Mouse (Mus musculus) intestine, postnatal 0 days (tissue): ENCODE results near the gene Gng3. TPM values are rescaled to one million over a fixed set of nuclear protein-coding genes. Genes with fewer than 3 reads are reported as not detected.
A peak's percentile ranks its signal among the peaks of the same experiment; 100 is the strongest.

ENCODE experiments used
- ATAC-seq: fragments of 200-750 bp; cut with Nextera tagmentation; 2 replicates; pipeline ENCODE4 v1.8.0; 2017; ENCODE audit warnings: mild to moderate bottlenecking, moderate TSS enrichment, moderate library complexity
- H3K27ac ChIP-seq: fragments of 300-500 bp; sonication (generic); 2 replicates; pipeline ENCODE4 v1.5.1; 2014; ENCODE audit warnings: mild to moderate bottlenecking, low read depth, low read length, moderate library complexity
- H3K27me3 ChIP-seq: fragments of 300-500 bp; sonication (generic); replicated peaks from 2 replicates; pipeline ENCODE4 v1.6.1; 2014; ENCODE audit warnings: low read length, mixed read lengths; ENCODE audit not compliant: control insufficient read depth, insufficient read depth
- H3K36me3 ChIP-seq: fragments of 300-500 bp; sonication (generic); 2 replicates; pipeline ENCODE4 v1.6.1; 2014; ENCODE audit warnings: mild to moderate bottlenecking, moderate library complexity; ENCODE audit not compliant: control insufficient read depth, insufficient read depth
- H3K4me1 ChIP-seq: fragments of 300-500 bp; sonication (generic); replicated peaks from 2 replicates; pipeline ENCODE4 v1.6.1; 2014; ENCODE audit warnings: antibody characterized with exemption, low read length, mixed read lengths; ENCODE audit not compliant: control insufficient read depth, insufficient read depth
- H3K4me2 ChIP-seq: fragments of 300-500 bp; sonication (generic); replicated peaks from 2 replicates; pipeline ENCODE4 v1.6.1; 2014; ENCODE audit warnings: low read depth, mild to moderate bottlenecking, moderate library complexity
- H3K4me3 ChIP-seq: fragments of 300-500 bp; sonication (generic); 2 replicates; pipeline ENCODE4 v1.5.1; 2014; ENCODE audit warnings: low read depth, low read length
- H3K9ac ChIP-seq: fragments of 300-500 bp; sonication (generic); 2 replicates; pipeline ENCODE4 v1.6.1; 2014; ENCODE audit warnings: mild to moderate bottlenecking, low read depth, low read length
- H3K9me3 ChIP-seq: fragments of 300-500 bp; sonication (generic); 2 replicates; pipeline ENCODE4 v1.6.1; 2016; ENCODE audit warnings: mixed run types; ENCODE audit not compliant: control insufficient read depth
- CTCF ChIP-seq: sonication (generic); IDR thresholded peaks from 2 replicates; pipeline ENCODE4 v1.5.1; 2016; ENCODE audit warnings: low read depth, mild to moderate bottlenecking, control low read depth, antibody characterized with exemption, moderate library complexity
- WGBS: fragments of 180-500 bp; shearing (Covaris S2); extraction: QIAGEN DNeasy Blood & Tissue Kit; methylation state at CpG from one replicate; pipeline ENCODE4 v1.1.7; 2014; 5-methylcytosine and 5-hydroxymethylcytosine counted together
- polyA plus RNA-seq: library from polyadenylated mRNA; unstranded; fragments of >200 nt; fragmentation: Nextera tagmentation; extraction: Ambion mirVana; gene quantifications from 2 replicates; pipeline ENCODE4 v1.2.1, GENCODE M21; 2015

Gng3 gene
- polyA plus RNA-seq, 1 experiment from 2014 or later: 9.4 TPM

GRCm38 (mm10) chr19:8864265-8864664 lies 25.3 kb upstream of the Gng3 start:
- Histone ChIP-seq H3K27ac (no peak overlapping the region), H3K4me1 (no peaks in the 10 kb centered on the region), H3K4me3 (no peak overlapping the region), H3K4me2 (no peak overlapping the region), H3K9me3 (no peaks in the 10 kb centered on the region), H3K27me3 (no peaks in the 10 kb centered on the region), H3K9ac (no peak overlapping the region), H3K36me3 (no peaks in the 10 kb centered on the region)
- no peak for TF ChIP-seq CTCF
- no peak for ATAC-seq
- WGBS: 84% methylated on average over 6 of the region's 6 CpGs

DNA sequence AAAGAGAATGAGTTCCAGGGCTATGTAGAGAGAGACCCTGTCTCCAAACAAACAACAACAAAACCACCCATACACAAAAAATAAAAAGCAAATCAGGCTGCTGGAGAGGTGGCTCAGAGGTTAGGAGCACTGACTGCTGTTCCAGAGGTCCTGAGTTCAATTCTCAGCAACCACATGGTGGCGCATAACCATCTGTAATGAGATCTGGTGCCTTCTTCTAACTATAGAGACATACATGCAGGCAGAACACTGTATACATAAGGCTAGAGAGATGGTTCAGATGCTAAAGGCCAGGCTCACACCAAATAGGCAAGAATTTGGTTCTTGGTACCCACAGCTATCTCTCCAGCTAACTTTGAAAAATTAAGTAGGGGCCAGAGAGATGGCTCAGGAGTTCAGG lies 20.0 kb upstream of the Gng3 start:
- no peak overlapping the region for H3K4me2 ChIP-seq
- no peaks in the 10 kb centered on the region for H3K27me3 ChIP-seq
- no peak overlapping the region for H3K27ac ChIP-seq
- WGBS: 17% methylated on average over 1 of the region's 1 CpGs
- no peaks in the 10 kb centered on the region for H3K36me3 ChIP-seq
- no peaks in the 10 kb centered on the region for H3K4me1 ChIP-seq
- H3K9me3 ChIP-seq: no peaks in the 10 kb centered on the region
- TF ChIP-seq CTCF: peak; percentile 69
- H3K4me3 ChIP-seq: no peak overlapping the region
- no peak overlapping the region for H3K9ac ChIP-seq
- ATAC-seq: no peak

DNA sequence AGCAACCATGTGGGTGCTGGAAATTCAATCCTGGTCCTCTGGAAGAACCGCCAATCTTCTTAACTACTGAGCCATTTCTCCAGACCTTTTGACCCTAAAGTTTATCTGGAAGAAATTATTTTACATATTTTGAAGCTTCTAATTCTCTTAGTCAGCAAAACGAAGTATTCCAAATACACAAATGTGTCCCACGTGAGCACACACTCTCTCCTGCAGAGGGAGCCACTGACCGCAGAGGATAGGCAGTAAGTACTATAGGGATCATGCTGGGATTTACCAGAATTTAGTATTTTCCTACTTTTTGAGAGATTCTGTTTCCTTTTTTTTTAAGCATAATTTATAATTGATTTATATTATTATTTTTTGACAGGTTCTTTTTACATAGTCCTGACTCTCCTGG lies 18.7 kb upstream of the Gng3 start:
- ATAC-seq: no peak

GRCm38 (mm10) chr19:8853117-8853516 lies 14.1 kb upstream of the Gng3 start:
- ATAC-seq: no peak
- H3K4me1 ChIP-seq: no peaks in the 10 kb centered on the region
- no peak overlapping the region for H3K27ac ChIP-seq

More for the DNA sequence above, 18.7 kb upstream of the Gng3 start:
- Histone ChIP-seq H3K4me1 (no peaks in the 10 kb centered on the region), H3K27ac (no peak overlapping the region), H3K36me3 (no peaks in the 10 kb centered on the region), H3K27me3 (no peaks in the 10 kb centered on the region), H3K4me2 (no peak overlapping the region), H3K9ac (no peak overlapping the region), H3K4me3 (no peak overlapping the region), H3K9me3 (no peaks in the 10 kb centered on the region)
- TF ChIP-seq CTCF: peak; percentile 79
- 31% methylated on average over 4 of the region's 4 CpGs for WGBS

GRCm38 (mm10) chr19:8852236-8852928 lies 13.4 kb upstream of the Gng3 start:
- no peak overlapping the region for H3K4me2 ChIP-seq
- no peaks in the 10 kb centered on the region for H3K27me3 ChIP-seq
- H3K4me1 ChIP-seq: no peaks in the 10 kb centered on the region
- no peak overlapping the region for H3K27ac ChIP-seq
- H3K36me3 ChIP-seq: 0 out of 2 replicates have a peak, but pooled peaks cover 6% of the 10 kb centered on the region
- 47% methylated on average over 10 of the region's 10 CpGs for WGBS
- H3K4me3 ChIP-seq: no peak overlapping the region
- H3K9me3 ChIP-seq: no peaks in the 10 kb centered on the region
- ATAC-seq: no peak
- H3K9ac ChIP-seq: no peak overlapping the region
- no peak for TF ChIP-seq CTCF

More at GRCm38 (mm10) chr19:8853117-8853516, 14.1 kb upstream of the Gng3 start:
- Histone ChIP-seq H3K27me3 (no peaks in the 10 kb centered on the region), H3K36me3 (no peaks in the 10 kb centered on the region), H3K4me3 (no peak overlapping the region), H3K9me3 (no peaks in the 10 kb centered on the region), H3K4me2 (no peak overlapping the region), H3K9ac (no peak overlapping the region)
- no peak for TF ChIP-seq CTCF
- WGBS: 83% methylated on average over 3 of the region's 3 CpGs

- no peaks in the 10 kb centered on the region for H3K27me3 ChIP-seq
- 40% methylated on average over 7 of the region's 7 CpGs for WGBS
- H3K36me3 ChIP-seq: peaks cover 13% of the 10 kb centered on the region
- H3K9me3 ChIP-seq: no peaks in the 10 kb centered on the region
- no peak overlapping the region for H3K4me3 ChIP-seq
- no peak for ATAC-seq
- peak; percentile 35 for TF ChIP-seq CTCF
- H3K27ac ChIP-seq: no peak overlapping the region
- H3K4me1 ChIP-seq: no peaks in the 10 kb centered on the region
- H3K9ac ChIP-seq: no peak overlapping the region
- H3K4me2 ChIP-seq: peak overlapping the region; percentile 14; the same call in 1 of the 2 replicates
These were observed 12.6 kb upstream of the Gng3 start for GRCm38 (mm10) chr19:8851639-8852038.
